Mouse (Mus musculus) liver, embryonic 14.5 days (tissue): ENCODE measurements at regions not wholly inside any gene's neighbourhood (a gene's known extent, or its start where the extent isn't known, plus 50 kb on each side); places are given as distances from the start of the nearest gene placed in this dataset.
A peak's percentile ranks its signal among the peaks of the same experiment; 100 is the strongest.

Experiments
- ATAC-seq: fragments of 200-750 bp; cut with Nextera tagmentation; 2 replicates; pipeline ENCODE4 v1.8.0; 2017; ENCODE audit warnings: moderate number of reproducible peaks, mild to moderate bottlenecking, moderate library complexity; ENCODE audit not compliant: insufficient read depth
- DNase-seq, 3 experiments: peaks; one replicate each; pipeline ENCODE4 v3.0.0-alpha.2; 2012 to 2013; ENCODE audit warnings: low read depth in 3 of 3, low spot score in 3 of 3
- H3K27ac ChIP-seq: fragments of 300-500 bp; sonication (generic); 2 replicates; pipeline ENCODE4 v1.5.1; 2014; ENCODE audit warnings: moderate library complexity, mild to moderate bottlenecking, control low read depth, inconsistent platforms
- H3K27me3 ChIP-seq: fragments of 300-500 bp; sonication (generic); 2 replicates; pipeline ENCODE4 v1.6.1; 2014; ENCODE audit warnings: mild to moderate bottlenecking, low read length, moderate library complexity; ENCODE audit not compliant: control insufficient read depth, insufficient read depth
- H3K36me3 ChIP-seq: fragments of 300-500 bp; sonication (generic); replicated peaks from 2 replicates; pipeline ENCODE4 v1.6.1; 2014; ENCODE audit warnings: low read depth; ENCODE audit not compliant: control insufficient read depth, insufficient read depth
- H3K4me1 ChIP-seq, 2 experiments: fragments of 200-500 bp in 1 of 2; fragments of 300-500 bp in 1 of 2; sonication (generic) in 1 of 2; replicated peaks; 2 replicates each; pipeline ENCODE4 v1.6.1; 2012 to 2014; ENCODE audit warnings: antibody characterized with exemption in 1 of 2, inconsistent platforms in 1 of 2, low read length in 1 of 2; ENCODE audit not compliant: control insufficient read depth in 2 of 2, insufficient read depth in 2 of 2
- H3K4me2 ChIP-seq: fragments of 300-500 bp; sonication (generic); 2 replicates; pipeline ENCODE4 v1.6.1; 2014; ENCODE audit warnings: low read depth, mild to moderate bottlenecking, control low read depth, moderate library complexity
- H3K4me3 ChIP-seq, 2 experiments: fragments of 200-500 bp in 1 of 2; fragments of 300-500 bp in 1 of 2; sonication (generic) in 1 of 2; 2 replicates each; pipeline ENCODE4 v1.5.1; 2012 to 2014; ENCODE audit warnings: low read depth in 2 of 2, low read length in 2 of 2, mild to moderate bottlenecking in 2 of 2, control low read depth in 1 of 2, inconsistent platforms in 1 of 2, moderate library complexity in 1 of 2; ENCODE audit not compliant: insufficient read depth in 1 of 2
- H3K9ac ChIP-seq: fragments of 300-500 bp; sonication (generic); replicated peaks from 2 replicates; pipeline ENCODE4 v1.6.1; 2014; ENCODE audit warnings: mild to moderate bottlenecking, control low read depth, moderate library complexity
- H3K9me3 ChIP-seq: fragments of 300-500 bp; sonication (generic); 2 replicates; pipeline ENCODE4 v1.6.1; 2016; ENCODE audit warnings: low read length, mixed read lengths; ENCODE audit not compliant: control insufficient read depth
- CTCF ChIP-seq: IDR thresholded peaks from 2 replicates; pipeline ENCODE4 v1.5.1; 2016; ENCODE audit warnings: antibody characterized with exemption, low read depth, control low read depth
- EP300 ChIP-seq: IDR thresholded peaks from 2 replicates; pipeline ENCODE4 v1.6.1; 2016; ENCODE audit warnings: antibody characterized with exemption, low read depth
- WGBS: fragments of 180-500 bp; shearing (Covaris S2); extraction: QIAGEN DNeasy Blood & Tissue Kit; methylation state at CpG from one replicate; pipeline ENCODE4 v1.1.7; 2014; ENCODE audit not compliant: insufficient replicate concordance; 5-methylcytosine and 5-hydroxymethylcytosine counted together

- DNase-seq (peak; percentile 27 to 31 (median 28)), ATAC-seq (no peak)
- no peaks in the 10 kb centered on the region for H3K36me3 ChIP-seq
- H3K27me3 ChIP-seq = no peaks in the 10 kb centered on the region
- no peak overlapping the region for H3K4me2 ChIP-seq
- no peaks in the 10 kb centered on the region for H3K4me1 ChIP-seq
- no peaks in the 10 kb centered on the region for H3K9me3 ChIP-seq
- TF ChIP-seq EP300 = no peak
- peak; percentile 78 for TF ChIP-seq CTCF
- H3K4me3 ChIP-seq = no peak overlapping the region
- no peak overlapping the region for H3K9ac ChIP-seq
- WGBS = 14% methylated on average over 7 of the region's 7 CpGs
- H3K27ac ChIP-seq = no peak overlapping the region
These were observed 137.4 kb downstream of the Foxb1 start for GRCm38 (mm10) chr9:69623312-69623711.

- H3K9ac ChIP-seq = no peak overlapping the region
- DNase-seq (no peak), ATAC-seq (no peak)
- H3K9me3 ChIP-seq = no peaks in the 10 kb centered on the region
- no peak overlapping the region for H3K4me3 ChIP-seq
- no peak for TF ChIP-seq CTCF
- TF ChIP-seq EP300 = no peak
- H3K4me2 ChIP-seq = no peak overlapping the region
- H3K4me1 ChIP-seq = no peaks in the 10 kb centered on the region
- no peaks in the 10 kb centered on the region for H3K27me3 ChIP-seq
- H3K27ac ChIP-seq = no peak overlapping the region
- WGBS = 67% methylated on average over 3 of the region's 3 CpGs
- H3K36me3 ChIP-seq = no peaks in the 10 kb centered on the region
These were observed 139.7 kb downstream of the Foxb1 start for GRCm38 (mm10) chr9:69621006-69621405.

GRCm38 (mm10) chr9:69617328-69617727 lies 143.4 kb downstream of the Foxb1 start:
- WGBS = 49% methylated on average over 2 of the region's 2 CpGs
- Histone ChIP-seq H3K9me3 (no peaks in the 10 kb centered on the region), H3K36me3 (no peaks in the 10 kb centered on the region), H3K9ac (no peak overlapping the region), H3K4me2 (no peak overlapping the region), H3K4me1 (no peaks in the 10 kb centered on the region), H3K27ac (no peak overlapping the region), H3K27me3 (no peaks in the 10 kb centered on the region), H3K4me3 (no peak overlapping the region)
- no peak for DNase-seq
- TF ChIP-seq EP300 (no peak), CTCF (no peak)
- ATAC-seq = no peak

GRCm38 (mm10) chr9:69597472-69597871 lies 144.1 kb downstream of the Anxa2 start:
- WGBS = 62% methylated on average over 8 of the region's 8 CpGs
- H3K27me3 ChIP-seq = no peaks in the 10 kb centered on the region
- no peak overlapping the region for H3K9ac ChIP-seq
- H3K27ac ChIP-seq = no peak overlapping the region
- ATAC-seq = no peak
- no peak overlapping the region for H3K4me2 ChIP-seq
- no peaks in the 10 kb centered on the region for H3K4me1 ChIP-seq
- H3K4me3 ChIP-seq = no peak overlapping the region
- H3K36me3 ChIP-seq = no peaks in the 10 kb centered on the region
- no peak for DNase-seq
- TF ChIP-seq CTCF = no peak
- no peak for TF ChIP-seq EP300
- H3K9me3 ChIP-seq = no peaks in the 10 kb centered on the region

GRCm38 (mm10) chr9:69592329-69593062 lies 139.1 kb downstream of the Anxa2 start:
- no peak for TF ChIP-seq EP300
- no peak for TF ChIP-seq CTCF
- Histone ChIP-seq H3K4me2 (no peak overlapping the region), H3K4me1 (no peaks in the 10 kb centered on the region), H3K27me3 (no peaks in the 10 kb centered on the region), H3K36me3 (no peaks in the 10 kb centered on the region), H3K9ac (no peak overlapping the region), H3K27ac (no peak overlapping the region), H3K9me3 (no peaks in the 10 kb centered on the region), H3K4me3 (no peak overlapping the region)
- DNase-seq (no peak), ATAC-seq (no peak)
- 60% methylated on average over 15 of the region's 15 CpGs for WGBS
